Mouse (Mus musculus) heart, adult 8-10 months (tissue): ENCODE measurements around the gene Trpc1. TPM values are rescaled to one million over a fixed set of nuclear protein-coding genes. Genes with fewer than 3 reads are reported as not detected.

Experiments
- DNase-seq: peaks from one replicate; pipeline ENCODE4 v3.0.0; 2022; ENCODE audit warnings: low spot score
- total RNA-seq, 4 experiments: library from RNA; stranded (reverse); gene quantifications; 2 replicates each; pipeline ENCODE4 v1.2.4; 2022

Trpc1 gene
- total RNA-seq, 4 experiments from 2014 or later: 5.6 to 8.0 (median 7.4) TPM

DNA sequence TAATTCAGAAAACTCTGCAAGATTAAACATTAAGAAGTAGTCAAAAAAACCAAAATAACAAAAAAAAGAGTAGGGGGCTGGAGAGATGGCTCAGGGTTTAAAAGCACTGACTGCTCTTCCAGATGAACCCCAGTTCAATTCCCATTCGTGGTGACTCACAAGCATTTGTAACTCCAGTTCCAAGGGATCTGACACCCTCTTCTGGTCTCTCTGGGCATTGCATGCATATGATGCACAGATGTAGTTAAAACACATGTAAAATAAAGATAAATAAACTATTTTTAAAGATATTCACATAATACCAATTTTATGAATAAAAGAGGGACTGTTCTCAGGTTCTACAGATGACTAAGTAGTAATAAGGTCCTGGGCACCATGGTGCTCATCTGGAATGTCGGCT, 52.4 kb downstream of the Trpc1 start:
- DNase-seq: peak; percentile 19

GRCm38 (mm10) chr9:95696581-95696980, 53.6 kb downstream of the Trpc1 start:
- DNase-seq: no peak

GRCm38 (mm10) chr9:95695023-95695422, 55.2 kb downstream of the Trpc1 start:
- no peak for DNase-seq

GRCm38 (mm10) chr9:95694526-95694925, 55.6 kb downstream of the Trpc1 start:
- DNase-seq: no peak

- no peak for DNase-seq
Measured at GRCm38 (mm10) chr9:95693528-95694100, 56.6 kb downstream of the Trpc1 start.

GRCm38 (mm10) chr9:95692823-95693222, 57.4 kb downstream of the Trpc1 start:
- DNase-seq: no peak

- peak; percentile 32 for DNase-seq
Measured at GRCm38 (mm10) chr9:95688064-95688463, 62.1 kb downstream of the Trpc1 start.

GRCm38 (mm10) chr9:95685660-95686440, 64.3 kb downstream of the Trpc1 start:
- DNase-seq: no peak

DNA sequence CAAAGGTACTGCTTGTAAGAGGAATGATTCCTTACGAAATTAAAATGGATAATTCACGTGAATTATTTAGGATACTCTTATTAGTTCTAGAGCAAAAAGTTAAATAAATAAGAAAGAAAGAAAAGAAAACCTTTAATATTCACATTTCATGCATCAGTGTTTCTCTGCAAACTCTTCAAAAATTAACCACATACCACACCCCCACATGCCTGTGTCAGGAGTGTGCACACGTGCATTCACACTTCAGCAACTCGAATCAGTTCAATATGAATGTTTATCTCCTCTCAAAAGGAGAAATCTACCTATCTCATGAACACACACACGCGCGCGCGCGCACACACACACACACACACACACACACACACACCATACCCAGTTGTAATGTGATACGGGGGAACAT, 69.5 kb downstream of the Trpc1 start:
- DNase-seq: no peak

- DNase-seq: no peak
Measured at GRCm38 (mm10) chr9:95679966-95680365, 70.2 kb downstream of the Trpc1 start.

DNA sequence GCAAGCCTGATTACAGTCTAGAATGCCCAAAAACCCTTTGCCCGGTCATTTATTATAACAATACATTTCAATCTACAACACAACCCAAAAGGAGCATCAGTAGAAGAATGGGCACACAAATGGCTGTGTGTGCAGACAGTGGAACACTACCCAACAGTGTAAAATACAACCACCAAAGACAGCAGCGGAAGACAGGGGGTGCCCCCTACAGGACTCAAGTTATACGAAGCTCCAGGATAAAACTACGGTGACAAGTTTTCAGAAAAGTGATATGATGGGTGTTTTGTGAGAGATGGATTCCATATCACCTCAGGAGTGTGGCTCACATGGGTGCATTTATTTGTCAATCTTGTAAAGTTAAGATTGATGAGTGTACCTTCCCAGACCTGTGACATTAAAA, 74.2 kb downstream of the Trpc1 start:
- no peak for DNase-seq

GRCm38 (mm10) chr9:95675064-95675699, 75.0 kb downstream of the Trpc1 start:
- peak; percentile 85 for DNase-seq

DNA sequence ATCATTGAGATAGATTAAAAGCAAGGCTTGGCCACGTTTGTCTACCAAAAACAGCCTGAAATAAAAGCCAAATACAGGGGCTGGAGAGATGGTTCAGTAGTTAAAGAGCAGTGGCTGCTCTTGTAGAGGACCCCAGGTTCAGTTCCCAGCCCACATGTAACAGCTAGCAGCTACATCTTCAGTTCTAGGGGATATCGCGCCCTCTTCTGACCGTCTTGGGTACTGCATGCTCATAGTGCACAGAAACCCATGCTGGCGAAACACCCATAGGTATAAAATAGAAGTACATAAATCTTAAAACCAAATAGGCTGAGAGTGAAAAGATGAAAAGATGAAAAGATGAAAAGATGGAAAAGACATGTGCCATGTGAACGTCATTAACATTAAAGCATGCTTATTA, 77.4 kb downstream of the Trpc1 start:
- no peak for DNase-seq

- DNase-seq: no peak
Measured at GRCm38 (mm10) chr9:95672331-95672730, 77.8 kb downstream of the Trpc1 start.

GRCm38 (mm10) chr9:95668306-95668705, 81.9 kb downstream of the Trpc1 start:
- no peak for DNase-seq

DNA sequence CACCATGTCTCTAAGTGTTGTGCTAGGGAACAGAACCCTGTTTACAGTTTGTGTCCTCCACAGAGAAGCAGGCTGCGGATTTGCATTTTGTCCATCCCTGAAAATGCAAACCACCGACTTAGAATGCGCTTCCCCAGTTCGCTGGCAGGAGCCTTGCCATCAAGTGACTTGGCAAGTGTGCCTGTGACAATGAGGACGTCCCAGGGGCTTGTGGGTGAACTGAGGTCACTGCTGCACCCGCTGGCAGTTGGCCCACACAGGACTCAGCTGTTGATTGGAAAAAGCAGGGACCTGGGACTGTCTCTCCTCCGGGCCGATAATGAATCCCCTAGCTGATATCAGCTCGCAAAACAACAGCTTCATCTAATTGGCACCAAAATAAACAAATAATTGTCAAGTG, 82.3 kb downstream of the Trpc1 start:
- DNase-seq: peak; percentile 85

- peak; percentile 55 for DNase-seq
Measured at GRCm38 (mm10) chr9:95665835-95666234, 84.3 kb downstream of the Trpc1 start.

DNA sequence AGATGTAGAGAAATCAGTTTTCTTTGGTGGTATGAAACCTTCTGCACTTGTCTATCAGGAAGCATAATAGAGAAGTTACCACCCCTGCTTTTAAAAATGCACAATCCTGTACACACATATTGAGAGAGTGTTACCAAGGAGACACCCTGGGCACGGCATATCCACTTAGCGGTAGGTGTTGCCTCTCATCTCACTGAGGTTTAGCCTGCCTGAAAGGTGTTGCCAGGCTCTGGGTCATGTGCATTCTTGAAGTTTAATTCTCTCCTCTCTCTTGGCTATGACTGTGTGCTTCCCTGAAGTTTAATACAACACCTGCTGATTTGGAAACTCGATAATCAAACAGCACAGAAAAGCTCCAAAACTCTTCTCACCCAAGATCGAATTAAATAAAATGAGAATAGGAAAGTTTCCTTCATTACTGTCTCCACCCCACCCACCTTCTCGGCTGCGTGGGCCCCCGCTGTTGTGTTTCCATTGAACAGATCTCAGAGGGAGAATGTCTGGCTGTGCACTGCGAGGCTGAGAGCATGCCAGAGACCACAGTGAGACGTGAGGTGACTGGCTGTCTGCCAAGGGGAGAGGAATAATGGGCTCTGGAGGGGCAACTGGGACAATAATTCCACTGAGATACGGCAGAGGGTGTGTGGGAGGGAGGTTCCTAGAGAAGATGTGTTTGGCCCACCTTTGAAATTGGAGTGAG, 85.7 kb downstream of the Trpc1 start:
- DNase-seq: no peak

DNA sequence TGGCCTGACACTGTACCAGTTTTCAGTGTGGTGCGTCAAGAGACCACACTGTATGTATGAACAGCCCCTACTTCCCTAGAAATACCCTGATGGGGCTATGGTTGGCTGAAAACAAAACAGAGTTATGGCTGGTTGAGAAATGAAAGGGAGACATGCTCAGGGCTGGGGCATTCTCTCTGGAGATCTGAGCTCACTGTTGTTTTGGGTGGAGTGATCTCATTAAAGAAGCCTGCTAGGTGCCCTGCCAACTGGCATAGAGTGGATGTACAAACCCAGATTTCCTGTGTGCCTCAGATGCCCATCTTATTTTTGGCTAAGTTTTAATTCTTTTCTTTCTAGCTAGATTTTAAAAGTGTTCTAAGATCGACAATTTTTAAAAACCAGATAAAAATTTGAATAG, 92.2 kb downstream of the Trpc1 start:
- DNase-seq: peak; percentile 57
